Mouse (Mus musculus) heart, postnatal 0 days (tissue): ENCODE results near the gene Adora2a.

Source experiments
- CTCF ChIP-seq: IDR thresholded peaks from 2 replicates; pipeline ENCODE4 v1.5.1; 2016; ENCODE audit warnings: antibody characterized with exemption, control low read depth, low read depth
- EP300 ChIP-seq: IDR thresholded peaks from 2 replicates; pipeline ENCODE4 v1.6.1; 2016; ENCODE audit warnings: antibody characterized with exemption, low read depth

GRCm38 (mm10) chr10:75273020-75273419 is 43.7 kb upstream of the Adora2a start:
- TF ChIP-seq CTCF (no peak), EP300 (no peak)
